Mouse (Mus musculus): ENCODE data around the gene Jund. TPM values are rescaled to one million over a fixed set of nuclear protein-coding genes. Genes with fewer than 3 reads are reported as not detected.

Gene Jund
- total RNA-seq, 2 experiments from 2014 or later: 21.1 to 36.0 TPM

DNA sequence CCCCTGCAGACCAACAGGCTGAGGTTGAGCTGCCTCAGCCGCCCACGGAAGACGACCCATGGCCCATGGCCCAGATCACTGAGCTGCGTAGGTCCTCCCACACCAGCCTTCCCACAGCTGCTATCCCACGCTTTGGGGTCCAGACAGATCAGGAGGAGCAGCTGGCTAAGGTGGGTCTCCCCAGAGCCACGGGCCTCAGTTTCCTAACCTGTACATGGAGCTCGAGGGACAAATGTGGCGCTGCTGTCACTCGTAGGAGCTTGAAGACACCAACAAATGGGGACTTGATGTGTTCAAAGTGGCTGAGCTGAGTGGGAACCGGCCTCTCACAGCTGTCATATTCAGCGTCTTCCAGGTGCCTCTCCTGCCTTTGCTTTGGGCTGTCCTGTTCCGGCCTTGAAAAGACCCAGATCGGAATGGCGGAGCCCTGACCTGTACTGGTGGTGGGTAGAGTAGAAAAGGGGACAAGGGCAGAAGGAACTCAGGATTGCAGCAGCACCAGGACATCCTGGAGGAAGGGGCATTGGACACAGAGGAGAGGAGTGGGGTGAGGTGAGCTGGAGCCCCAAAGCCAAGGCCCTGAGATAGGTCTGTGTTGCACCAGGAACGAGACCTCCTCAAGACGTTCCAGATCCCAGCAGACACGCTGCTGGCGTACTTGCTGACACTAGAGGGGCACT, 48.6 kb downstream of the Jund start:
- ATAC-seq (replicated peaks; ENCODE audit: low FRiP score, poor library complexity, severe bottlenecking): no peak

DNA sequence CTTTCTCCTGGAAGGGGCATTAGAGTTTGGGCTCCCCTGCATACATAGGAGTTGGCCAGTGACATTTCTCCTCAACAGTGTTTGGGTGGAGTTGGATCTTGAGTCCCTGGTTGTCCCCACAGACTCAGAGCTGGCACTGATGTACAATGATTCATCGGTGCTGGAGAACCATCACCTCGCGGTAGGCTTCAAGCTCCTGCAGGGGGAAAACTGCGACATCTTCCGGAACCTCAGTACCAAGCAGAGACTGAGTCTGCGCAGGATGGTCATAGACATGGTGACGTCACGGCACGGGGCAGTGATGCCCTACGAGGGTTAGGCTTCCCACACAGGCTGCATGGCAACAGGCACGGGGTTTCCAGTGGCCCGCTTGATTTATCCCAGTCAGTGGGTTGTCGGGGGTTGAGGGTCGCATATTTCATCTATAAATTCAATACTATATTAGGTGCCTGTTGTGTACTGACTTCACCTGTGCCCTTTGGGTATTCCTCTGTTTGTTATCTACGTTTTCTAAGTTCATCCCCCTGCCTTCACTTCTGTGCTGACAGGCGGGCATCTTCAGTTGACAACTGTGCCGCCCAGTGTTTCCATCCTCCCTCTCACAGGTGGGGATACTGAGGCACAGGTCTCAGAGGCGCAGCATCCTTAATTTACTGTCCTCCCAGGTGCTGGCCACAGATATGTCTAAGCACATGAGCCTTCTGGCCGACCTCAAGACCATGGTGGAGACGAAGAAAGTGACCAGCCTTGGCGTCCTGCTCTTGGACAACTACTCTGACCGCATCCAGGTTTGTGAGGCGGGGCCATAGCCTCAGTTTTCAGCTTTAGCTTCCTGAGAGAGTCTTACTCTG, 49.7 kb downstream of the Jund start:
- ATAC-seq (replicated peaks; ENCODE audit: low FRiP score, poor library complexity, severe bottlenecking): no peak

DNA sequence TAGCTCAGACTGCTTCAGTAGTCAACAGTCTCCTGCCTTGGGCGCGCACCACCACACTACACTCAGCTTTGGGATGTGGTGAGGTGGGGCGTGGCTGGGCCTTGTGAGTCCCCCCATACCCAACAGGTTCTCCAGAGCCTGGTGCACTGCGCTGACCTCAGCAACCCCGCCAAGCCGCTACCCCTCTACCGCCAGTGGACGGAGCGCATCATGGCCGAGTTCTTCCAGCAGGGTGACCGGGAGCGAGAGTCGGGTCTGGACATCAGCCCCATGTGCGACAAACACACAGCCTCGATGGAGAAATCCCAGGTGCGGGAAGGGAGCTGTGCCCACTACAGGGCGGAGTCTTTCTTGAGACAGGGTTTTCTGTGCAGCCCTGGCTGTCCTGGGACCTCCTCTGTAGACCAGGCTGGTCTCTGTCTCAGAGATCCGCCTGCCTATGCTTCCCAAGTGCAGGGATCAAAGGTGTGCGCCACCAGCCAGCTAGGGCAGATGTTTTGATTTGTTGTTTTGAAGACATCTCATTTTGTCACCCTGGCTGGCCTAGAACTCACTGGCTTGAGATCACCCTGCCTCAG, 50.4 kb downstream of the Jund start:
- 0 out of 2 replicates have a peak, but pooled peaks have one; percentile 21 for ATAC-seq (replicated peaks; ENCODE audit: low FRiP score, poor library complexity, severe bottlenecking)

Other genes starting within 250 kb of the Jund start
- 5.0 and 10.1 TPM in 2 replicates for gene Klhl26, start 222.0 kb upstream of the Jund start, total RNA-seq (2015; ENCODE audit: low replicate concordance)
- gene Klhl26, start 222.0 kb upstream of the Jund start, total RNA-seq (2017; ENCODE audit: low replicate concordance): 4.0 and 5.1 TPM in 2 replicates
- gene Tmem59l, start 211.6 kb upstream of the Jund start, total RNA-seq (2015; ENCODE audit: low replicate concordance): 3.2 TPM in 1 of 2 replicates, not detected in the other
- gene Tmem59l, start 211.6 kb upstream of the Jund start, total RNA-seq (2017; ENCODE audit: low replicate concordance): not detected in 2 replicates
- not detected in 2 replicates for gene Crlf1, start 205.8 kb upstream of the Jund start, total RNA-seq (2015; ENCODE audit: low replicate concordance)
- 1.4 TPM in 1 of 2 replicates, not detected in the other for gene Crlf1, start 205.8 kb upstream of the Jund start, total RNA-seq (2017; ENCODE audit: low replicate concordance)
- gene Rex1bd, start 192.2 kb upstream of the Jund start, total RNA-seq (2015; ENCODE audit: low replicate concordance): 22.3 TPM in 1 of 2 replicates, not detected in the other
- gene Rex1bd, start 192.2 kb upstream of the Jund start, total RNA-seq (2017; ENCODE audit: low replicate concordance): 17.8 and 19.6 TPM in 2 replicates
- 1,194 and 1,251 TPM in 2 replicates for gene Uba52, start 188.1 kb upstream of the Jund start, total RNA-seq (2015; ENCODE audit: low replicate concordance)
- gene Uba52, start 188.1 kb upstream of the Jund start, total RNA-seq (2017; ENCODE audit: low replicate concordance): 418 and 1,480 TPM in 2 replicates
- gene Fkbp8, start 171.2 kb upstream of the Jund start, total RNA-seq (2015; ENCODE audit: low replicate concordance): 28.9 and 45.8 TPM in 2 replicates
- gene Fkbp8, start 171.2 kb upstream of the Jund start, total RNA-seq (2017; ENCODE audit: low replicate concordance): 74.7 and 94.6 TPM in 2 replicates
- 27.8 and 34.4 TPM in 2 replicates for gene Kxd1, start 171.0 kb upstream of the Jund start, total RNA-seq (2015; ENCODE audit: low replicate concordance)
- gene Kxd1, start 171.0 kb upstream of the Jund start, total RNA-seq (2017; ENCODE audit: low replicate concordance): 11.8 and 14.4 TPM in 2 replicates
- 10.5 and 22.3 TPM in 2 replicates for gene Ell, start 159.5 kb upstream of the Jund start, total RNA-seq (2015; ENCODE audit: low replicate concordance)
- 2.8 and 15.5 TPM in 2 replicates for gene Ell, start 159.5 kb upstream of the Jund start, total RNA-seq (2017; ENCODE audit: low replicate concordance)
- gene Isyna1, start 104.6 kb upstream of the Jund start, total RNA-seq (2015; ENCODE audit: low replicate concordance): 5.8 and 15.9 TPM in 2 replicates
- gene Isyna1, start 104.6 kb upstream of the Jund start, total RNA-seq (2017; ENCODE audit: low replicate concordance): 2.5 and 8.0 TPM in 2 replicates
- gene Ssbp4, start 90.1 kb upstream of the Jund start, total RNA-seq (2015; ENCODE audit: low replicate concordance): 9.0 and 13.0 TPM in 2 replicates
- 18.1 and 30.6 TPM in 2 replicates for gene Ssbp4, start 90.1 kb upstream of the Jund start, total RNA-seq (2017; ENCODE audit: low replicate concordance)
- gene Lrrc25, start 82.8 kb upstream of the Jund start, total RNA-seq (2015; ENCODE audit: low replicate concordance): 2.5 and 11.7 TPM in 2 replicates
- gene Lrrc25, start 82.8 kb upstream of the Jund start, total RNA-seq (2017; ENCODE audit: low replicate concordance): 2.3 and 3.5 TPM in 2 replicates
- not detected in 2 replicates for gene Gdf15, start 66.5 kb upstream of the Jund start, total RNA-seq (2015; ENCODE audit: low replicate concordance)
- gene Gdf15, start 66.5 kb upstream of the Jund start, total RNA-seq (2017; ENCODE audit: low replicate concordance): not detected in 2 replicates
- gene Pgpep1, start 38.6 kb upstream of the Jund start, total RNA-seq (2015; ENCODE audit: low replicate concordance): 0.36 and 6.3 TPM in 2 replicates
- gene Pgpep1, start 38.6 kb upstream of the Jund start, total RNA-seq (2017; ENCODE audit: low replicate concordance): under 0.01 and 3.0 TPM in 2 replicates
- 86.5 and 93.1 TPM in 2 replicates for gene Lsm4, start 25.7 kb upstream of the Jund start, total RNA-seq (2015; ENCODE audit: low replicate concordance)
- gene Lsm4, start 25.7 kb upstream of the Jund start, total RNA-seq (2017; ENCODE audit: low replicate concordance): 38.4 and 57.6 TPM in 2 replicates
- gene Iqcn, start 4.5 kb downstream of the Jund start, total RNA-seq (2015; ENCODE audit: low replicate concordance): not detected in 2 replicates
- not detected in 2 replicates for gene Iqcn, start 4.5 kb downstream of the Jund start, total RNA-seq (2017; ENCODE audit: low replicate concordance)
- not detected in 2 replicates for gene Gm3336, start 19.6 kb downstream of the Jund start, total RNA-seq (2015; ENCODE audit: low replicate concordance)
- gene Gm3336, start 19.6 kb downstream of the Jund start, total RNA-seq (2017; ENCODE audit: low replicate concordance): not detected in 2 replicates
- 0.72 and 0.84 TPM in 2 replicates for gene Pde4c, start 24.8 kb downstream of the Jund start, total RNA-seq (2015; ENCODE audit: low replicate concordance)
- gene Pde4c, start 24.8 kb downstream of the Jund start, total RNA-seq (2017; ENCODE audit: low replicate concordance): not detected in 2 replicates
- 7.1 TPM in 1 of 2 replicates, not detected in the other for gene Rab3a, start 55.7 kb downstream of the Jund start, total RNA-seq (2015; ENCODE audit: low replicate concordance)
- gene Rab3a, start 55.7 kb downstream of the Jund start, total RNA-seq (2017; ENCODE audit: low replicate concordance): 2.2 and 4.9 TPM in 2 replicates
- gene Mpv17l2, start 62.0 kb downstream of the Jund start, total RNA-seq (2015; ENCODE audit: low replicate concordance): 16.9 and 31.0 TPM in 2 replicates
- 5.1 and 30.4 TPM in 2 replicates for gene Mpv17l2, start 62.0 kb downstream of the Jund start, total RNA-seq (2017; ENCODE audit: low replicate concordance)
- 3.8 and 5.4 TPM in 2 replicates for gene Pik3r2, start 77.8 kb downstream of the Jund start, total RNA-seq (2015; ENCODE audit: low replicate concordance)
- gene Pik3r2, start 77.8 kb downstream of the Jund start, total RNA-seq (2017; ENCODE audit: low replicate concordance): 7.3 and 8.0 TPM in 2 replicates
- gene Mast3, start 106.1 kb downstream of the Jund start, total RNA-seq (2015; ENCODE audit: low replicate concordance): 13.4 and 14.4 TPM in 2 replicates
- gene Mast3, start 106.1 kb downstream of the Jund start, total RNA-seq (2017; ENCODE audit: low replicate concordance): 2.7 and 3.0 TPM in 2 replicates
- 0.84 and 1.1 TPM in 2 replicates for gene Il12rb1, start 109.5 kb downstream of the Jund start, total RNA-seq (2015; ENCODE audit: low replicate concordance)
- gene Il12rb1, start 109.5 kb downstream of the Jund start, total RNA-seq (2017; ENCODE audit: low replicate concordance): 0.13 and 0.53 TPM in 2 replicates
- 35.0 and 62.9 TPM in 2 replicates for gene Arrdc2, start 140.8 kb downstream of the Jund start, total RNA-seq (2015; ENCODE audit: low replicate concordance)
- gene Arrdc2, start 140.8 kb downstream of the Jund start, total RNA-seq (2017; ENCODE audit: low replicate concordance): 27.3 and 54.3 TPM in 2 replicates
- not detected in 2 replicates for gene Kcnn1, start 164.3 kb downstream of the Jund start, total RNA-seq (2015; ENCODE audit: low replicate concordance)
- 0.26 TPM in 1 of 2 replicates, not detected in the other for gene Kcnn1, start 164.3 kb downstream of the Jund start, total RNA-seq (2017; ENCODE audit: low replicate concordance)
- gene Ccdc124, start 175.0 kb downstream of the Jund start, total RNA-seq (2015; ENCODE audit: low replicate concordance): 18.0 and 20.9 TPM in 2 replicates
- 23.8 and 26.6 TPM in 2 replicates for gene Ccdc124, start 175.0 kb downstream of the Jund start, total RNA-seq (2017; ENCODE audit: low replicate concordance)
- not detected in 2 replicates for gene Slc5a5, start 193.8 kb downstream of the Jund start, total RNA-seq (2015; ENCODE audit: low replicate concordance)
- 0.13 TPM in 1 of 2 replicates, not detected in the other for gene Slc5a5, start 193.8 kb downstream of the Jund start, total RNA-seq (2017; ENCODE audit: low replicate concordance)
- gene Rpl18a, start 198.5 kb downstream of the Jund start, total RNA-seq (2015; ENCODE audit: low replicate concordance): 2,088 and 2,332 TPM in 2 replicates
- 517 and 689 TPM in 2 replicates for gene Rpl18a, start 198.5 kb downstream of the Jund start, total RNA-seq (2017; ENCODE audit: low replicate concordance)
- gene Map1s, start 207.0 kb downstream of the Jund start, total RNA-seq (2015; ENCODE audit: low replicate concordance): 4.2 and 6.1 TPM in 2 replicates
- gene Map1s, start 207.0 kb downstream of the Jund start, total RNA-seq (2017; ENCODE audit: low replicate concordance): 1.8 and 3.7 TPM in 2 replicates

Data from erythroid progenitor cell, adult 5-6 weeks (primary cell).